Mouse (Mus musculus): ENCODE data around the gene Zfp213. TPM values are rescaled to one million over a fixed set of nuclear protein-coding genes. Genes with fewer than 3 reads are reported as not detected.
"Not testable (repeated sequence)": the region's sequence is repeated elsewhere in the genome, so short reads cannot be mapped to it uniquely, and the experiment has no call there.

Zfp213 gene
- polyA plus RNA-seq, 1 experiment from 2014 or later, result 19.1 TPM

- H3K4me1 ChIP-seq (replicated peaks; ENCODE audit: control insufficient read depth, insufficient read depth, low read length); H3K9ac ChIP-seq (replicated peaks; ENCODE audit: low read depth, low read length); H3K4me3 ChIP-seq (replicated peaks; ENCODE audit: low read length); ATAC-seq; H3K27ac ChIP-seq (ENCODE audit: low read length); H3K27me3 ChIP-seq (replicated peaks; ENCODE audit: control insufficient read depth, insufficient read depth, low read length); H3K9me3 ChIP-seq (ENCODE audit: control insufficient read depth, low read length); H3K4me2 ChIP-seq (ENCODE audit: low read length); H3K36me3 ChIP-seq (ENCODE audit: control insufficient read depth, insufficient read depth): not testable (repeated sequence)
- WGBS, result 42% methylated on average over 1 of the region's 1 CpGs
Observed at GRCm38 (mm10) chr17:23531408-23531807, 32.6 kb downstream of the Zfp213 start.

DNA sequence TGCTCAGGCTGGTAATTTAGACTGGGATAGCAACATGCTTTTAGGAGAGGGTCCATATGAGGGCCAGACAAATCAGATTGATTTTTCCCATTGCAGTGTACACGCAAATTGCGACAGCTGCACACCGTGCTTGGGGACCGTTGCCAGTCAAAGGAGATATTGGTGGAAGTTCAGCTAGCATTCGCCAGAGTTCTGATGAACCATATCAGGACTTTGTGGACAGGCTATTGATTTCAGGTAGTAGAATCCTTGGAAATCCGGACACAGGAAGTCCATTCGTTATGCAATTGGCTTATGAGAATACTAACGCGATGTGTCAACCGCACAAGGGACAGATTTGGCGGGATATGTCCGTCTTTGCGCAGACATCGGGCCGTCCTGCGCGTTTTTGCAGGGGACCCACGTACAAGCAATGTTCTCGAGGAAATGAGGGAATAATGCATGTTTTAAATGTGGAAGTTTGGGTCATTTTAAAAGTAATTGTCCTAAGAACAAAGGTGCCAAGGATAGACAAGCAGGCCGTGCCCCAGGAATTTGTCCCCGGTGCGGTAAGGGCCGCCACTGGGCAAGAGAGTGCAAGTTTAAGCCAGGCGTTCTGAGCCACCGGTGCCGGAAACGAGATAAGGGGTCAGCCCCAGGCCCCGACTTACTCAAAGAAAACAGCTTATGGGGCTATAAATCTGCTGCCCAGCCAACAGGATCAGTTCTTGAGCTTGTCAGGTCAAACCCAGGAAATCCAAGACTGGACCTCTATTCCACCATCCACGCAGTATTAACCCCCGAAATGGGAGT is 40.9 kb downstream of the Zfp213 start:
- not testable (repeated sequence) for H3K9ac ChIP-seq (replicated peaks; ENCODE audit: low read depth, low read length); H3K4me1 ChIP-seq (replicated peaks; ENCODE audit: control insufficient read depth, insufficient read depth, low read length); H3K9me3 ChIP-seq (ENCODE audit: control insufficient read depth, low read length); ATAC-seq; H3K4me3 ChIP-seq (replicated peaks; ENCODE audit: low read length); H3K4me2 ChIP-seq (ENCODE audit: low read length); H3K27me3 ChIP-seq (replicated peaks; ENCODE audit: control insufficient read depth, insufficient read depth, low read length); H3K27ac ChIP-seq (ENCODE audit: low read length); H3K36me3 ChIP-seq (ENCODE audit: control insufficient read depth, insufficient read depth)
- 79% methylated on average over 30 of the region's 30 CpGs for WGBS

GRCm38 (mm10) chr17:23518701-23519423 is 45.2 kb downstream of the Zfp213 start:
- Histone ChIP-seq H3K9me3 (ENCODE audit: control insufficient read depth, low read length) (peaks cover 2% of the 10 kb centered on the region; the same call in 1 of the 2 replicates), H3K27me3 (replicated peaks; ENCODE audit: control insufficient read depth, insufficient read depth, low read length) (no peaks in the 10 kb centered on the region), H3K4me2 (ENCODE audit: low read length) (no peak overlapping the region), H3K36me3 (ENCODE audit: control insufficient read depth, insufficient read depth) (no peaks in the 10 kb centered on the region), H3K27ac (ENCODE audit: low read length) (no peak overlapping the region), H3K4me3 (replicated peaks; ENCODE audit: low read length) (no peak overlapping the region), H3K9ac (replicated peaks; ENCODE audit: low read depth, low read length) (no peak overlapping the region), H3K4me1 (replicated peaks; ENCODE audit: control insufficient read depth, insufficient read depth, low read length) (no peaks in the 10 kb centered on the region)
- WGBS, result 71% methylated on average over 2 of the region's 2 CpGs
- ATAC-seq, result no peak

Other genes starting within 250 kb of the Zfp213 start
- not detected in 2 replicates for gene Vmn2r115, start 220.5 kb downstream of the Zfp213 start, polyA plus RNA-seq (2015; fragmentation: Nextera tagmentation; extraction: Ambion mirVana)
- not detected in 2 replicates for gene Vmn2r116, start 179.6 kb downstream of the Zfp213 start, polyA plus RNA-seq (2015; fragmentation: Nextera tagmentation; extraction: Ambion mirVana)
- not detected in 2 replicates for gene Vmn2r117, start 84.5 kb downstream of the Zfp213 start, polyA plus RNA-seq (2015; fragmentation: Nextera tagmentation; extraction: Ambion mirVana)
- 26.2 and 28.5 TPM in 2 replicates for gene Zfp13, start 35.2 kb upstream of the Zfp213 start, polyA plus RNA-seq (2015; fragmentation: Nextera tagmentation; extraction: Ambion mirVana)
- not detected in 2 replicates for gene Zscan10, start 36.6 kb upstream of the Zfp213 start, polyA plus RNA-seq (2015; fragmentation: Nextera tagmentation; extraction: Ambion mirVana)
- 0.97 and 1.2 TPM in 2 replicates for gene Mmp25, start 81.0 kb upstream of the Zfp213 start, polyA plus RNA-seq (2015; fragmentation: Nextera tagmentation; extraction: Ambion mirVana)
- gene Bicdl2, start 96.3 kb upstream of the Zfp213 start, polyA plus RNA-seq (2015; fragmentation: Nextera tagmentation; extraction: Ambion mirVana), result 0.39 TPM in 1 of 2 replicates, not detected in the other
- gene Hcfc1r1, start 109.4 kb upstream of the Zfp213 start, polyA plus RNA-seq (2015; fragmentation: Nextera tagmentation; extraction: Ambion mirVana), result 92.1 and 99.4 TPM in 2 replicates
- gene Thoc6, start 109.6 kb upstream of the Zfp213 start, polyA plus RNA-seq (2015; fragmentation: Nextera tagmentation; extraction: Ambion mirVana), result 40.1 and 41.4 TPM in 2 replicates
- gene Tnfrsf12a, start 113.2 kb upstream of the Zfp213 start, polyA plus RNA-seq (2015; fragmentation: Nextera tagmentation; extraction: Ambion mirVana), result 2.9 and 4.8 TPM in 2 replicates
- gene Cldn6, start 115.0 kb upstream of the Zfp213 start, polyA plus RNA-seq (2015; fragmentation: Nextera tagmentation; extraction: Ambion mirVana), result 0.24 and 0.45 TPM in 2 replicates
- 1.4 TPM in 2 replicates for gene Cldn9, start 119.8 kb upstream of the Zfp213 start, polyA plus RNA-seq (2015; fragmentation: Nextera tagmentation; extraction: Ambion mirVana)
- gene 1520401A03Rik, start 158.5 kb upstream of the Zfp213 start, polyA plus RNA-seq (2015; fragmentation: Nextera tagmentation; extraction: Ambion mirVana), result not detected in 2 replicates
- 22.3 and 25.0 TPM in 2 replicates for gene Pkmyt1, start 162.1 kb upstream of the Zfp213 start, polyA plus RNA-seq (2015; fragmentation: Nextera tagmentation; extraction: Ambion mirVana)
- 40.8 and 45.6 TPM in 2 replicates for gene Paqr4, start 176.6 kb upstream of the Zfp213 start, polyA plus RNA-seq (2015; fragmentation: Nextera tagmentation; extraction: Ambion mirVana)
- gene Kremen2, start 181.6 kb upstream of the Zfp213 start, polyA plus RNA-seq (2015; fragmentation: Nextera tagmentation; extraction: Ambion mirVana), result 0.41 and 1.0 TPM in 2 replicates
- 151 and 156 TPM in 2 replicates for gene Flywch1, start 207.4 kb upstream of the Zfp213 start, polyA plus RNA-seq (2015; fragmentation: Nextera tagmentation; extraction: Ambion mirVana)
- gene Flywch2, start 221.8 kb upstream of the Zfp213 start, polyA plus RNA-seq (2015; fragmentation: Nextera tagmentation; extraction: Ambion mirVana), result 22.9 and 33.2 TPM in 2 replicates
- 435 and 505 TPM in 2 replicates for gene Srrm2, start 226.3 kb upstream of the Zfp213 start, polyA plus RNA-seq (2015; fragmentation: Nextera tagmentation; extraction: Ambion mirVana)